Comparison of ENCODE assay signal across 15 mouse cellular contexts in genomic region chr17:29601391-29601790, GRCm38 (mm10). TPM values are rescaled to one million over a fixed set of nuclear protein-coding genes. Genes with fewer than 3 reads are reported as not detected.
DNase-seq lines count a peak whose midpoint lies in the region; ATAC-seq lines count a peak whose summit lies in the region.
"Had no signal": no experiment of that assay in that cellular context is flagged by ENCODE, and none has a peak within 500 bp of the region (broad histone marks: within the 10 kb centered on the region; RNA-seq: fewer than 3 reads in every experiment).

No protein-coding gene starts in this region.

- H3K36me3 ChIP-seq in heart, embryonic 12.5 days = peaks cover 74% of the 10 kb centered on the region
- H3K36me3 ChIP-seq in heart, embryonic 10.5 days = peaks cover 72% of the 10 kb centered on the region
- peaks cover 84% of the 10 kb centered on the region for H3K36me3 ChIP-seq in hindbrain, embryonic 10.5 days

- no peaks in the 10 kb centered on the region for H3K27me3 ChIP-seq in heart, embryonic 12.5 days (replicated peaks)
- H3K27me3 ChIP-seq in heart, embryonic 10.5 days (ENCODE audit: insufficient read depth, poor library complexity, severe bottlenecking) = no peaks in the 10 kb centered on the region
- no peaks in the 10 kb centered on the region for H3K27me3 ChIP-seq in hindbrain, embryonic 10.5 days (ENCODE audit: insufficient read depth, poor library complexity, severe bottlenecking)
- H3K27me3 ChIP-seq: embryonic facial prominence, embryonic 12.5 days had no signal

- peaks cover 28% of the 10 kb centered on the region for H3K4me1 ChIP-seq in heart, embryonic 12.5 days (replicated peaks)
- H3K4me1 ChIP-seq in heart, embryonic 10.5 days = peaks cover 22% of the 10 kb centered on the region
- peaks cover 20% of the 10 kb centered on the region for H3K4me1 ChIP-seq in hindbrain, embryonic 10.5 days (replicated peaks)
- H3K4me1 ChIP-seq: embryonic facial prominence, embryonic 12.5 days had no signal

- no peak overlapping the region for H3K4me3 ChIP-seq in heart, embryonic 12.5 days
- no peak overlapping the region for H3K4me3 ChIP-seq in heart, embryonic 10.5 days
- H3K4me3 ChIP-seq in hindbrain, embryonic 10.5 days = no peak overlapping the region
- H3K4me3 ChIP-seq: embryonic facial prominence, embryonic 12.5 days had no signal

- no peak for DNase-seq in heart, embryonic 10.5 days (ENCODE audit: low spot score)
- peak; percentile 76 for DNase-seq in adrenal gland, adult 8-10 months
- DNase-seq in heart, postnatal 10 days = peak; percentile 17 to 26
- DNase-seq in spleen, adult 18-20 months = no peak
- no peak for DNase-seq in cerebellum, adult 8-10 months
- DNase-seq in hindbrain, embryonic 10.5 days (ENCODE audit: low spot score) = no peak
- DNase-seq: cerebellum, adult 9-11 months; gastrocnemius, postnatal 10 days had no signal

- ATAC-seq in heart, embryonic 12.5 days (ENCODE audit: insufficient number of reproducible peaks, low FRiP score) = no peak
- ATAC-seq in megakaryocyte, adult 5-6 weeks (ENCODE audit: poor library complexity, severe bottlenecking) = peak; percentile 97
- ATAC-seq: intestine, embryonic 16.5 days had no signal

- peak overlapping the region; percentile 24; the same call in 1 of the 2 replicates for H3K9ac ChIP-seq in heart, embryonic 12.5 days
- H3K9ac ChIP-seq: embryonic facial prominence, embryonic 12.5 days had no signal

- H3K9me3 ChIP-seq in heart, embryonic 12.5 days (replicated peaks) = 0 out of 2 replicates have a peak, but pooled peaks cover 3% of the 10 kb centered on the region
- no peaks in the 10 kb centered on the region for H3K9me3 ChIP-seq in heart, embryonic 10.5 days
- no peaks in the 10 kb centered on the region for H3K9me3 ChIP-seq in hindbrain, embryonic 10.5 days
- H3K9me3 ChIP-seq: embryonic facial prominence, embryonic 12.5 days had no signal

- intact Hi-C loops in heart, postnatal 10 days (cut with DNase I) = loop anchor here (10.0 kb wide), 1 partner anchor 173 kb away; no protein-coding TSS in a partner anchor

- H3K4me2 ChIP-seq in heart, embryonic 12.5 days = no peak overlapping the region
- H3K4me2 ChIP-seq: embryonic facial prominence, embryonic 12.5 days had no signal

- 36% methylated on average over 4 of the region's 4 CpGs for WGBS in heart, embryonic 12.5 days
- 56% methylated on average over 4 of the region's 4 CpGs for WGBS in heart, embryonic 10.5 days
- 90% methylated on average over 4 of the region's 4 CpGs for WGBS in hindbrain, embryonic 10.5 days

- no peak overlapping the region for H3K27ac ChIP-seq in heart, embryonic 12.5 days (ENCODE audit: poor library complexity, severe bottlenecking)
- H3K27ac ChIP-seq in heart, embryonic 10.5 days = no peak overlapping the region
- no peak overlapping the region for H3K27ac ChIP-seq in hindbrain, embryonic 10.5 days
- H3K27ac ChIP-seq: embryonic facial prominence, embryonic 12.5 days had no signal

RNA-seq across cellular contexts. Expression of gene Rnf8, which starts 13.2 kb away (rescaled TPM):
- 52.2 and 58.7 TPM in 2 replicates for polyA plus RNA-seq in heart, embryonic 12.5 days (2016; fragmentation: Nextera tagmentation; extraction: Ambion mirVana)
- polyA plus RNA-seq in heart, embryonic 10.5 days (2016; fragmentation: Nextera tagmentation; extraction: Ambion mirVana) = 70.9 and 85.7 TPM in 2 replicates
- 10 to 100 TPM; 49.0 to 66.1 (median 57.1) TPM for total RNA-seq in adrenal gland, adult 8-10 months (2022)
- total RNA-seq in heart, postnatal 10 days (2021) = 10 to 100 TPM; 25.2 to 26.1 TPM
- total RNA-seq in megakaryocyte, adult 5-6 weeks (2015) = 17.5 and 24.2 TPM in 2 replicates
- total RNA-seq in megakaryocyte, adult 5-6 weeks (2017) = 28.1 and 31.8 TPM in 2 replicates
- 107 TPM in 2 replicates for polyA plus RNA-seq in hindbrain, embryonic 10.5 days (2016; fragmentation: Nextera tagmentation; extraction: Ambion mirVana)

RNA-seq across cellular contexts. Expression of gene Gm28043, which starts 13.3 kb away (rescaled TPM):
- 2.1 and 2.5 TPM in 2 replicates for polyA plus RNA-seq in heart, embryonic 12.5 days (2016; fragmentation: Nextera tagmentation; extraction: Ambion mirVana)
- polyA plus RNA-seq in heart, embryonic 10.5 days (2016; fragmentation: Nextera tagmentation; extraction: Ambion mirVana) = 2.3 and 2.4 TPM in 2 replicates
- total RNA-seq in adrenal gland, adult 8-10 months (2022) = 1 to 10 TPM; 3.1 to 8.1 (median 5.0) TPM
- total RNA-seq in heart, postnatal 10 days (2021) = 1 to 10 TPM; 1.4 to 2.0 TPM
- 1.7 and 2.1 TPM in 2 replicates for total RNA-seq in megakaryocyte, adult 5-6 weeks (2015)
- 9.3 and 11.6 TPM in 2 replicates for total RNA-seq in megakaryocyte, adult 5-6 weeks (2017)
- polyA plus RNA-seq in hindbrain, embryonic 10.5 days (2016; fragmentation: Nextera tagmentation; extraction: Ambion mirVana) = 2.8 and 3.3 TPM in 2 replicates

RNA-seq across cellular contexts. Expression of gene Tmem217, which starts 49.2 kb away (rescaled TPM):
- polyA plus RNA-seq in heart, embryonic 12.5 days (2016; fragmentation: Nextera tagmentation; extraction: Ambion mirVana) = 0.80 and 1.0 TPM in 2 replicates
- polyA plus RNA-seq in heart, embryonic 10.5 days (2016; fragmentation: Nextera tagmentation; extraction: Ambion mirVana) = 1.3 and 1.5 TPM in 2 replicates
- total RNA-seq in adrenal gland, adult 8-10 months (2022) = under 1 TPM in 1 of 4 experiments, not detected in 3; 0.26 TPM
- total RNA-seq in heart, postnatal 10 days (2021) = not detected
- total RNA-seq in megakaryocyte, adult 5-6 weeks (2015) = not detected in 2 replicates
- 0.18 and 0.65 TPM in 2 replicates for total RNA-seq in megakaryocyte, adult 5-6 weeks (2017)
- polyA plus RNA-seq in hindbrain, embryonic 10.5 days (2016; fragmentation: Nextera tagmentation; extraction: Ambion mirVana) = 1.3 and 2.5 TPM in 2 replicates
- total RNA-seq: gastrocnemius, postnatal 10 days; hematopoietic stem cell, adult 5-6 weeks; left cerebral cortex, adult 18-20 months had no signal

RNA-seq across cellular contexts. Expression of gene Tbc1d22b, which starts 51.8 kb away (rescaled TPM):
- 13.8 and 14.9 TPM in 2 replicates for polyA plus RNA-seq in heart, embryonic 12.5 days (2016; fragmentation: Nextera tagmentation; extraction: Ambion mirVana)
- 13.6 and 14.4 TPM in 2 replicates for polyA plus RNA-seq in heart, embryonic 10.5 days (2016; fragmentation: Nextera tagmentation; extraction: Ambion mirVana)
- 10 to 100 TPM; 23.9 to 40.4 (median 32.0) TPM for total RNA-seq in adrenal gland, adult 8-10 months (2022)
- 10 to 100 TPM; 15.4 to 16.2 TPM for total RNA-seq in heart, postnatal 10 days (2021)
- 11.3 and 11.5 TPM in 2 replicates for total RNA-seq in megakaryocyte, adult 5-6 weeks (2015)
- 4.9 and 6.8 TPM in 2 replicates for total RNA-seq in megakaryocyte, adult 5-6 weeks (2017)
- 20.5 and 21.3 TPM in 2 replicates for polyA plus RNA-seq in hindbrain, embryonic 10.5 days (2016; fragmentation: Nextera tagmentation; extraction: Ambion mirVana)

RNA-seq across cellular contexts. Expression of gene Gm17657, which starts 52.0 kb away (rescaled TPM):
- polyA plus RNA-seq in heart, embryonic 12.5 days (2016; fragmentation: Nextera tagmentation; extraction: Ambion mirVana) = not detected in 2 replicates
- not detected in 2 replicates for polyA plus RNA-seq in heart, embryonic 10.5 days (2016; fragmentation: Nextera tagmentation; extraction: Ambion mirVana)
- not detected for total RNA-seq in adrenal gland, adult 8-10 months (2022)
- not detected for total RNA-seq in heart, postnatal 10 days (2021)
- not detected in 2 replicates for total RNA-seq in megakaryocyte, adult 5-6 weeks (2015)
- not detected in 2 replicates for total RNA-seq in megakaryocyte, adult 5-6 weeks (2017)
- polyA plus RNA-seq in hindbrain, embryonic 10.5 days (2016; fragmentation: Nextera tagmentation; extraction: Ambion mirVana) = not detected in 2 replicates
- total RNA-seq: gastrocnemius, postnatal 10 days; hematopoietic stem cell, adult 5-6 weeks; left cerebral cortex, adult 18-20 months had no signal
- polyA plus RNA-seq: embryonic facial prominence, embryonic 12.5 days; forebrain, embryonic 11.5 days; intestine, embryonic 16.5 days had no signal

Comparison
In these comparisons a context has a peak if more than half of its experiments do, and no peak if none do; other contexts are left out.
1. DNase-seq: peak in adrenal gland, adult 8-10 months (single experiment) and heart, postnatal 10 days (2 of 2); none in heart, embryonic 10.5 days (single experiment), spleen, adult 18-20 months (0 of 2), cerebellum, adult 8-10 months (single experiment) and hindbrain, embryonic 10.5 days (single experiment).